Mouse (Mus musculus): ENCODE data around the gene Tcf20. TPM values are rescaled to one million over a fixed set of nuclear protein-coding genes. Genes with fewer than 3 reads are reported as not detected.

Gene Tcf20
- polyA plus RNA-seq, 1 experiment from 2014 or later, result 5.6 TPM

GRCm38 (mm10) chr15:82863674-82864073 lies 124.0 kb downstream of the Tcf20 start:
- 83% methylated on average over 1 of the region's 1 CpGs for WGBS
- no peak overlapping the region for H3K9ac ChIP-seq (ENCODE audit: low read depth, low read length)
- H3K4me1 ChIP-seq (replicated peaks; ENCODE audit: insufficient read depth, low read length), result no peaks in the 10 kb centered on the region
- no peak overlapping the region for H3K4me2 ChIP-seq (ENCODE audit: low read length)
- H3K27me3 ChIP-seq (ENCODE audit: insufficient read depth, low read length), result no peaks in the 10 kb centered on the region
- no peaks in the 10 kb centered on the region for H3K9me3 ChIP-seq (replicated peaks; ENCODE audit: low read length)
- no peak for TF ChIP-seq CTCF (IDR thresholded peaks at IDR 0.05; ENCODE audit: low read depth)
- no peak overlapping the region for H3K27ac ChIP-seq
- no peak for DNase-seq (ENCODE audit: low spot score)
- H3K36me3 ChIP-seq (ENCODE audit: insufficient read depth, low read length), result no peaks in the 10 kb centered on the region
- no peak for ATAC-seq (replicated peaks; ENCODE audit: low FRiP score, low read depth)
- H3K4me3 ChIP-seq (replicated peaks; ENCODE audit: low read depth, low read length), result no peak overlapping the region

GRCm38 (mm10) chr15:82856652-82857378 lies 130.9 kb downstream of the Tcf20 start:
- 57% methylated on average over 11 of the region's 11 CpGs for WGBS
- Histone ChIP-seq H3K9me3 (replicated peaks; ENCODE audit: low read length) (no peaks in the 10 kb centered on the region), H3K27ac (no peak overlapping the region), H3K36me3 (ENCODE audit: insufficient read depth, low read length) (peaks cover 42% of the 10 kb centered on the region), H3K4me2 (ENCODE audit: low read length) (no peak overlapping the region), H3K9ac (ENCODE audit: low read depth, low read length) (no peak overlapping the region), H3K4me3 (replicated peaks; ENCODE audit: low read depth, low read length) (no peak overlapping the region), H3K4me1 (replicated peaks; ENCODE audit: insufficient read depth, low read length) (no peaks in the 10 kb centered on the region), H3K27me3 (ENCODE audit: insufficient read depth, low read length) (no peaks in the 10 kb centered on the region)
- ATAC-seq (replicated peaks; ENCODE audit: low FRiP score, low read depth) (no peak), DNase-seq (ENCODE audit: low spot score) (no peak)
- no peak for TF ChIP-seq CTCF (IDR thresholded peaks at IDR 0.05; ENCODE audit: low read depth)

- Histone ChIP-seq H3K4me1 (replicated peaks; ENCODE audit: insufficient read depth, low read length) (no peaks in the 10 kb centered on the region), H3K27me3 (ENCODE audit: insufficient read depth, low read length) (no peaks in the 10 kb centered on the region), H3K4me2 (ENCODE audit: low read length) (no peak overlapping the region), H3K36me3 (ENCODE audit: insufficient read depth, low read length) (peaks cover 42% of the 10 kb centered on the region), H3K9me3 (replicated peaks; ENCODE audit: low read length) (no peaks in the 10 kb centered on the region), H3K4me3 (replicated peaks; ENCODE audit: low read depth, low read length) (no peak overlapping the region), H3K27ac (no peak overlapping the region), H3K9ac (ENCODE audit: low read depth, low read length) (no peak overlapping the region)
- 97% methylated on average over 2 of the region's 2 CpGs for whole genome bisulfite sequencing
- TF ChIP-seq CTCF (IDR thresholded peaks at IDR 0.05; ENCODE audit: low read depth), result 0 out of 2 replicates have a peak, but pooled peaks have one; percentile 8
- no peak for DNase-seq (ENCODE audit: low spot score)
- ATAC-seq (replicated peaks; ENCODE audit: low FRiP score, low read depth), result no peak
Measured at GRCm38 (mm10) chr15:82856065-82856464, 131.6 kb downstream of the Tcf20 start.

- DNase-seq (ENCODE audit: low spot score), result no peak
- Histone ChIP-seq H3K27me3 (ENCODE audit: insufficient read depth, low read length) (no peaks in the 10 kb centered on the region), H3K9ac (ENCODE audit: low read depth, low read length) (no peak overlapping the region), H3K4me3 (replicated peaks; ENCODE audit: low read depth, low read length) (no peak overlapping the region), H3K27ac (no peak overlapping the region), H3K4me1 (replicated peaks; ENCODE audit: insufficient read depth, low read length) (no peaks in the 10 kb centered on the region), H3K36me3 (ENCODE audit: insufficient read depth, low read length) (no peaks in the 10 kb centered on the region), H3K9me3 (replicated peaks; ENCODE audit: low read length) (no peaks in the 10 kb centered on the region), H3K4me2 (ENCODE audit: low read length) (no peak overlapping the region)
- no peak for ATAC-seq (replicated peaks; ENCODE audit: low FRiP score, low read depth)
- TF ChIP-seq CTCF (IDR thresholded peaks at IDR 0.05; ENCODE audit: low read depth), result no peak
- WGBS, result 93% methylated on average over 3 of the region's 3 CpGs
Measured at GRCm38 (mm10) chr15:82839146-82839545, 148.5 kb downstream of the Tcf20 start.

- H3K4me2 ChIP-seq (ENCODE audit: low read length), result no peak overlapping the region
- H3K9ac ChIP-seq (ENCODE audit: low read depth, low read length), result no peak overlapping the region
- H3K36me3 ChIP-seq (ENCODE audit: insufficient read depth, low read length), result 0 out of 2 replicates have a peak, but pooled peaks cover 3% of the 10 kb centered on the region
- H3K9me3 ChIP-seq (replicated peaks; ENCODE audit: low read length), result no peaks in the 10 kb centered on the region
- H3K27ac ChIP-seq, result no peak overlapping the region
- H3K4me1 ChIP-seq (replicated peaks; ENCODE audit: insufficient read depth, low read length), result no peaks in the 10 kb centered on the region
- H3K4me3 ChIP-seq (replicated peaks; ENCODE audit: low read depth, low read length), result no peak overlapping the region
- 86% methylated on average over 6 of the region's 6 CpGs for WGBS
- no peak for TF ChIP-seq CTCF (IDR thresholded peaks at IDR 0.05; ENCODE audit: low read depth)
- no peak for DNase-seq (ENCODE audit: low spot score)
- no peak for ATAC-seq (replicated peaks; ENCODE audit: low FRiP score, low read depth)
- no peaks in the 10 kb centered on the region for H3K27me3 ChIP-seq (ENCODE audit: insufficient read depth, low read length)
Measured at GRCm38 (mm10) chr15:82829917-82830316, 157.8 kb downstream of the Tcf20 start.

GRCm38 (mm10) chr15:82825866-82826265 lies 161.8 kb downstream of the Tcf20 start:
- H3K27ac ChIP-seq, result no peak overlapping the region
- H3K4me2 ChIP-seq (ENCODE audit: low read length), result no peak overlapping the region
- ATAC-seq (replicated peaks; ENCODE audit: low FRiP score, low read depth) (no peak), DNase-seq (ENCODE audit: low spot score) (no peak)
- no peaks in the 10 kb centered on the region for H3K4me1 ChIP-seq (replicated peaks; ENCODE audit: insufficient read depth, low read length)
- H3K9ac ChIP-seq (ENCODE audit: low read depth, low read length), result no peak overlapping the region
- H3K27me3 ChIP-seq (ENCODE audit: insufficient read depth, low read length), result no peaks in the 10 kb centered on the region
- no peak for TF ChIP-seq CTCF (IDR thresholded peaks at IDR 0.05; ENCODE audit: low read depth)
- H3K4me3 ChIP-seq (replicated peaks; ENCODE audit: low read depth, low read length), result no peak overlapping the region
- 0 out of 2 replicates have a peak, but pooled peaks cover 3% of the 10 kb centered on the region for H3K36me3 ChIP-seq (ENCODE audit: insufficient read depth, low read length)
- no peaks in the 10 kb centered on the region for H3K9me3 ChIP-seq (replicated peaks; ENCODE audit: low read length)

GRCm38 (mm10) chr15:82822347-82822746 lies 165.3 kb downstream of the Tcf20 start:
- Histone ChIP-seq H3K4me3 (replicated peaks; ENCODE audit: low read depth, low read length) (no peak overlapping the region), H3K36me3 (ENCODE audit: insufficient read depth, low read length) (no peaks in the 10 kb centered on the region), H3K27ac (no peak overlapping the region), H3K27me3 (ENCODE audit: insufficient read depth, low read length) (no peaks in the 10 kb centered on the region), H3K9ac (ENCODE audit: low read depth, low read length) (no peak overlapping the region), H3K4me1 (replicated peaks; ENCODE audit: insufficient read depth, low read length) (no peaks in the 10 kb centered on the region), H3K9me3 (replicated peaks; ENCODE audit: low read length) (no peaks in the 10 kb centered on the region), H3K4me2 (ENCODE audit: low read length) (no peak overlapping the region)
- DNase-seq (ENCODE audit: low spot score), result no peak
- WGBS, result 58% methylated on average over 3 of the region's 4 CpGs
- no peak for ATAC-seq (replicated peaks; ENCODE audit: low FRiP score, low read depth)
- TF ChIP-seq CTCF (IDR thresholded peaks at IDR 0.05; ENCODE audit: low read depth), result no peak
